Mouse (Mus musculus) yolk sac, embryonic 10.5 days (tissue): Measurements from ENCODE around the gene Dbp.

Source experiments
- DNase-seq: peaks from one replicate; pipeline ENCODE4 v3.0.0-alpha.2; 2017; ENCODE audit warnings: low spot score

Gene Dbp

GRCm38 (mm10) chr7:45712022-45712757 lies 7.3 kb downstream of the Dbp start:
- DNase-seq = peak; percentile 79

GRCm38 (mm10) chr7:45713396-45713795 lies 8.5 kb downstream of the Dbp start:
- no peak for DNase-seq

- no peak for DNase-seq
These were observed 9.1 kb downstream of the Dbp start for GRCm38 (mm10) chr7:45713881-45714520.

- DNase-seq = no peak
These were observed 9.8 kb downstream of the Dbp start for GRCm38 (mm10) chr7:45714630-45715089.

- DNase-seq = peak; percentile 97
These were observed 10.3 kb downstream of the Dbp start, which contains the start of gene Rpl18 for GRCm38 (mm10) chr7:45715090-45715708. TSS of gene Rpl18 (plus strand) at chr7:45715457.

GRCm38 (mm10) chr7:45715741-45716459 lies 11.0 kb downstream of the Dbp start:
- no peak for DNase-seq

- no peak for DNase-seq
These were observed 11.6 kb downstream of the Dbp start for GRCm38 (mm10) chr7:45716460-45716857.

- DNase-seq = no peak
These were observed 12.3 kb downstream of the Dbp start for GRCm38 (mm10) chr7:45716952-45717917.

- peak; percentile 94 for DNase-seq
These were observed 13.0 kb downstream of the Dbp start, which contains the start of gene Sphk2 for GRCm38 (mm10) chr7:45717918-45718297. TSS of gene Sphk2 (minus strand) at chr7:45718002.

GRCm38 (mm10) chr7:45718331-45718730 lies 13.4 kb downstream of the Dbp start:
- DNase-seq = no peak

GRCm38 (mm10) chr7:45719180-45719579 lies 14.3 kb downstream of the Dbp start:
- DNase-seq = no peak

GRCm38 (mm10) chr7:45719738-45720412 lies 15.0 kb downstream of the Dbp start:
- no peak for DNase-seq

GRCm38 (mm10) chr7:45720413-45721233 lies 15.7 kb downstream of the Dbp start, which contains the start of gene Fam83e:
TSS of gene Fam83e (plus strand) at chr7:45721212.
- DNase-seq = no peak

- DNase-seq = no peak
These were observed 16.3 kb downstream of the Dbp start for GRCm38 (mm10) chr7:45721234-45721571.

GRCm38 (mm10) chr7:45721642-45722347 lies 16.9 kb downstream of the Dbp start:
- DNase-seq = no peak

- no peak for DNase-seq
These were observed 17.4 kb downstream of the Dbp start for GRCm38 (mm10) chr7:45722348-45722713.

GRCm38 (mm10) chr7:45723301-45723700 lies 18.4 kb downstream of the Dbp start:
- DNase-seq = no peak

GRCm38 (mm10) chr7:45723781-45724180 lies 18.9 kb downstream of the Dbp start:
- no peak for DNase-seq

- DNase-seq = no peak
These were observed 20.3 kb downstream of the Dbp start for GRCm38 (mm10) chr7:45725151-45725550.
